Mouse (Mus musculus) MEL (cell line): ENCODE data around the gene Grb10. TPM values are rescaled to one million over a fixed set of nuclear protein-coding genes. Genes with fewer than 3 reads are reported as not detected.
A peak's percentile ranks its signal among the peaks of the same experiment; 100 is the strongest.

Source experiments
- DNase-seq: peaks from one replicate; pipeline ENCODE4 v3.0.0; 2011; ENCODE audit warnings: low read depth, low spot score
- H3K27ac ChIP-seq: 2 replicates; pipeline ENCODE4 v1.5.1; 2012; ENCODE audit warnings: low read depth, mild to moderate bottlenecking, control low read depth, low read length, moderate library complexity; ENCODE audit not compliant: control insufficient read depth
- H3K27me3 ChIP-seq, 2 experiments: fragments of 150-350 bp in 1 of 2; sonication (generic) in 1 of 2; 2 replicates each; pipeline ENCODE4 v1.6.1; 2012; ENCODE audit warnings: low read length in 2 of 2, mild to moderate bottlenecking in 2 of 2, improper control_type of control experiment in 1 of 2, moderate library complexity in 1 of 2; ENCODE audit not compliant: insufficient read depth in 2 of 2, control insufficient read depth in 1 of 2
- H3K36me3 ChIP-seq, 2 experiments: 2 replicates each; pipeline ENCODE4 v1.6.1; 2012 to 2014; ENCODE audit warnings: low read length in 2 of 2, improper control_type of control experiment in 1 of 2, inconsistent platforms in 1 of 2, mild to moderate bottlenecking in 1 of 2; ENCODE audit not compliant: insufficient read depth in 2 of 2, control insufficient read depth in 1 of 2
- H3K4me1 ChIP-seq, 2 experiments: fragments of 150-350 bp in 1 of 2; sonication (generic) in 1 of 2; 2 replicates each; pipeline ENCODE4 v1.6.1; 2012; ENCODE audit warnings: low read length in 2 of 2, improper control_type of control experiment in 1 of 2, mild to moderate bottlenecking in 1 of 2; ENCODE audit not compliant: insufficient read depth in 2 of 2, control insufficient read depth in 1 of 2
- H3K4me3 ChIP-seq, 2 experiments: fragments of 150-350 bp in 1 of 2; sonication (generic) in 1 of 2; 2 replicates each; pipeline ENCODE4 v1.5.1; 2012; ENCODE audit warnings: low read depth in 2 of 2, low read length in 2 of 2, mild to moderate bottlenecking in 2 of 2, moderate library complexity in 2 of 2, control low read depth in 1 of 2, improper control_type of control experiment in 1 of 2; ENCODE audit not compliant: control insufficient read depth in 1 of 2, insufficient read depth in 1 of 2
- H3K79me2 ChIP-seq: 2 replicates; pipeline ENCODE4 v1.6.1; 2012; ENCODE audit warnings: mild to moderate bottlenecking, low read length, moderate library complexity; ENCODE audit not compliant: control insufficient read depth, poor library complexity, insufficient read depth
- H3K9ac ChIP-seq: 2 replicates; pipeline ENCODE4 v1.6.1; 2012; ENCODE audit warnings: low read depth, mild to moderate bottlenecking, control low read depth, low read length, moderate library complexity; ENCODE audit not compliant: control insufficient read depth, poor library complexity, severe bottlenecking
- H3K9me3 ChIP-seq: fragments of 150-350 bp; sonication (generic); replicated peaks from 2 replicates; pipeline ENCODE4 v1.6.1; 2012; ENCODE audit warnings: mild to moderate bottlenecking, low read length, improper control_type of control experiment, moderate library complexity; ENCODE audit not compliant: insufficient read depth
- CHD1 ChIP-seq: IDR thresholded peaks from 2 replicates; pipeline ENCODE4 v1.6.1; 2012; ENCODE audit warnings: low read depth, mild to moderate bottlenecking, inconsistent platforms, low read length, improper control_type of control experiment
- CHD2 ChIP-seq: IDR thresholded peaks from 2 replicates; pipeline ENCODE4 v1.6.1; 2011; ENCODE audit warnings: low read length, improper control_type of control experiment
- CTCF ChIP-seq, 3 experiments: IDR thresholded peaks in 2 of 3; conservative IDR thresholded peaks in 1 of 3; 2 replicates each; pipeline ENCODE4 v1.5.1; 2011 to 2012; ENCODE audit warnings: low read length in 3 of 3, low read depth in 2 of 3, mild to moderate bottlenecking in 2 of 3, improper control_type of control experiment in 1 of 3, inconsistent platforms in 1 of 3, mixed read lengths in 1 of 3, moderate library complexity in 1 of 3; ENCODE audit not compliant: control insufficient read depth in 1 of 3, insufficient read depth in 1 of 3, poor library complexity in 1 of 3, severe bottlenecking in 1 of 3
- ELF1 ChIP-seq: IDR thresholded peaks from 2 replicates; pipeline ENCODE4 v1.6.1; 2014; ENCODE audit warnings: low read depth, mild to moderate bottlenecking, inconsistent platforms, low read length, improper control_type of control experiment, moderate library complexity
- EP300 ChIP-seq, 2 experiments: IDR thresholded peaks; 2 replicates each; pipeline ENCODE4 v1.6.1; 2011; ENCODE audit warnings: improper control_type of control experiment in 2 of 2, low read length in 2 of 2, low read depth in 1 of 2, mild to moderate bottlenecking in 1 of 2
- GABPA ChIP-seq: IDR thresholded peaks from 2 replicates; pipeline ENCODE4 v1.6.1; 2012; ENCODE audit warnings: low read depth, mild to moderate bottlenecking, inconsistent platforms, low read length, improper control_type of control experiment, moderate library complexity
- GATA1 ChIP-seq: IDR thresholded peaks from 2 replicates; pipeline ENCODE4 v1.6.1; 2011; ENCODE audit warnings: low read depth, low read length, improper control_type of control experiment
- JUND ChIP-seq: IDR thresholded peaks from 2 replicates; pipeline ENCODE4 v1.6.1; 2011; ENCODE audit warnings: low read depth, mild to moderate bottlenecking, improper control_type of control experiment, low read length
- MAX ChIP-seq: IDR thresholded peaks from 2 replicates; pipeline ENCODE4 v1.6.1; 2011; ENCODE audit warnings: low read length, improper control_type of control experiment
- MXI1 ChIP-seq: IDR thresholded peaks from 2 replicates; pipeline ENCODE4 v1.6.1; 2011; ENCODE audit warnings: mild to moderate bottlenecking, low read depth, low read length, improper control_type of control experiment
- MYB ChIP-seq: IDR thresholded peaks from 2 replicates; pipeline ENCODE4 v1.6.1; 2011; ENCODE audit warnings: mild to moderate bottlenecking, low read depth, low read length, improper control_type of control experiment
- MYC ChIP-seq: IDR thresholded peaks from 2 replicates; pipeline ENCODE4 v1.6.1; 2011; ENCODE audit warnings: low read depth, mild to moderate bottlenecking, low read length, improper control_type of control experiment, moderate library complexity
- NELFE ChIP-seq: IDR thresholded peaks from 2 replicates; pipeline ENCODE4 v1.6.1; 2011; ENCODE audit warnings: low read depth, low read length, improper control_type of control experiment
- NRF1 ChIP-seq: IDR thresholded peaks from 2 replicates; pipeline ENCODE4 v1.6.1; 2014; ENCODE audit warnings: low read depth, mild to moderate bottlenecking, inconsistent platforms, low read length, improper control_type of control experiment, moderate library complexity; ENCODE audit not compliant: poor library complexity, insufficient read depth, severe bottlenecking
- POLR2A ChIP-seq, 2 experiments: IDR thresholded peaks; 2 replicates each; pipeline ENCODE4 v1.6.1; 2011 to 2012; ENCODE audit warnings: low read length in 2 of 2, mild to moderate bottlenecking in 2 of 2, control low read depth in 1 of 2, improper control_type of control experiment in 1 of 2, low read depth in 1 of 2, moderate library complexity in 1 of 2; ENCODE audit not compliant: control insufficient read depth in 1 of 2, insufficient read depth in 1 of 2, poor library complexity in 1 of 2
- POLR2AphosphoS2 ChIP-seq: IDR thresholded peaks from 2 replicates; pipeline ENCODE4 v1.6.1; 2011; ENCODE audit warnings: low read length, improper control_type of control experiment
- POLR2AphosphoS5 ChIP-seq: IDR thresholded peaks from 2 replicates; pipeline ENCODE4 v1.6.1; 2012; ENCODE audit warnings: low read depth, borderline replicate concordance, mild to moderate bottlenecking, inconsistent platforms, low read length, moderate library complexity, mixed read lengths
- RCOR1 ChIP-seq: IDR thresholded peaks from 2 replicates; pipeline ENCODE4 v1.6.1; 2012; ENCODE audit warnings: low read depth, mild to moderate bottlenecking, inconsistent platforms, low read length, improper control_type of control experiment
- SIN3A ChIP-seq: IDR thresholded peaks from 2 replicates; pipeline ENCODE4 v1.6.1; 2012; ENCODE audit warnings: low read length, improper control_type of control experiment, inconsistent platforms
- TAL1 ChIP-seq: IDR thresholded peaks from 2 replicates; pipeline ENCODE4 v1.6.1; 2012; ENCODE audit warnings: mild to moderate bottlenecking, inconsistent platforms, low read length, moderate library complexity, mixed read lengths
- TBP ChIP-seq: IDR thresholded peaks from 2 replicates; pipeline ENCODE4 v1.8.0; 2011; ENCODE audit warnings: low read depth, low read length, improper control_type of control experiment
- TCF12 ChIP-seq: IDR thresholded peaks from 2 replicates; pipeline ENCODE4 v1.6.1; 2014; ENCODE audit warnings: low read depth, mild to moderate bottlenecking, inconsistent platforms, low read length, improper control_type of control experiment, moderate library complexity
- UBTF ChIP-seq: IDR thresholded peaks from 2 replicates; pipeline ENCODE4 v1.6.1; 2012; ENCODE audit warnings: low read depth, mild to moderate bottlenecking, inconsistent platforms, low read length, improper control_type of control experiment, moderate library complexity, borderline replicate concordance; ENCODE audit not compliant: insufficient read depth
- USF1 ChIP-seq: IDR thresholded peaks from 2 replicates; pipeline ENCODE4 v1.6.1; 2014; ENCODE audit warnings: low read depth, mild to moderate bottlenecking, inconsistent platforms, low read length, improper control_type of control experiment, moderate library complexity
- ZC3H11A ChIP-seq: IDR thresholded peaks from 2 replicates; pipeline ENCODE4 v1.6.1; 2012; ENCODE audit warnings: low read depth, mild to moderate bottlenecking, inconsistent platforms, low read length, improper control_type of control experiment
- ZKSCAN1 ChIP-seq: IDR thresholded peaks from 2 replicates; pipeline ENCODE4 v1.6.1; 2012; ENCODE audit warnings: low read depth, mild to moderate bottlenecking, inconsistent platforms, low read length, improper control_type of control experiment, moderate library complexity
- ZMIZ1 ChIP-seq: IDR thresholded peaks from 2 replicates; pipeline ENCODE4 v1.6.1; 2012; ENCODE audit warnings: low read depth, mild to moderate bottlenecking, inconsistent platforms, low read length, improper control_type of control experiment, moderate library complexity
- ZNF384 ChIP-seq: IDR thresholded peaks from 2 replicates; pipeline ENCODE4 v1.6.1; 2012; ENCODE audit warnings: low read depth, mild to moderate bottlenecking, inconsistent platforms, low read length, improper control_type of control experiment
- polyA plus RNA-seq, 2 experiments: library from polyadenylated mRNA; stranded (reverse) in 1 of 2; unstranded in 1 of 2; fragments of >175 nt in 1 of 2; fragments of >200 nt in 1 of 2; gene quantifications; 2 replicates each; pipeline versions ENCODE4 v1.2.1 to v1.2.4; 2012; ENCODE audit warnings: low replicate concordance in 2 of 2, low read depth in 1 of 2; ENCODE audit not compliant: insufficient read length in 2 of 2, insufficient read depth in 1 of 2, missing spikeins in 1 of 2
- total RNA-seq: library from RNA; depleted of rRNA; stranded (reverse); fragments of 300-350 nt; gene quantifications from 2 replicates; pipeline ENCODE4 v1.2.3, GENCODE M21; 2012

The Grb10 gene
- total and polyA plus RNA-seq, 3 experiments: not detected

DNA sequence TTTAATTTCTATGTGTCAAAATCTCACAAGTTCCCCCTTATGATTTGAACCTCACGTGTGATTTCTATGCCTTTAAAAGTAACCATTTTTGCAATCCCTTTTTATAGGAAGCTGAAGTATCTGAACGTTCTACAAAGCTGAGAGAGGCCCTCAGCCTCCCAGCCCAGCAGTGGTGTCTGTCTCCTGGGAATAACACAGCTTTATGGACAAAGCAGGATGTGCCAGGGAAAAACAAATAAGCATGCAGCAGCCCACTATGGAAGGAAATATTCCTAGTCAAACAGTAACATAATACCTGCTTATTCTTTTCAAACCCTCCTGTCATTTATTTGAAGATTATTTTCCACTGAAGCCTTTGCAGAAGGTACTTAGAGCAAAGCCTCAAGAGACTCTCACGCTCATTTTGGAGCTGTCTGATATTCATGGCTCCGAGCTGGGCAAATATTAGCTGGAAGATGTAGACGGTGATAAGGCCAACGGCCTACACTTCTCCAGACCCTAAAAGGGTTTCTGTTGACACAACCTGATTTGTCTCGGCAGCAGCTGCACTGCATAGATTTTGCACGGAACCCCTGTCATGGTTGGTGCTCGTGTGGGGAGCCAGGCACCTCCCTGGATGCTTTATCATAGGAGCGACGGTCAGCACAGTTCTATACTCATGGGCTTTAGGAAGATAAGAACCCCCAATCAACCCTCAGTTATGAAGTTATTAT, 153.8 kb downstream of the Grb10 start:
- Histone ChIP-seq H3K27me3 (peaks cover 0 to 6% of the 10 kb centered on the region in 2 experiments; a peak in 3 of 4 replicates), H3K4me1 (peaks cover 6 to 21% of the 10 kb centered on the region in 2 experiments), H3K79me2 (no peaks in the 10 kb centered on the region), H3K36me3 (peaks cover 0 to 19% of the 10 kb centered on the region in 2 experiments; a peak in 2 of 4 replicates), H3K4me3 (peak overlapping the region; percentile 8 to 21; a peak in 3 of 4 replicates), H3K9me3 (no peaks in the 10 kb centered on the region)
- DNase-seq: peak; percentile 48
- TF ChIP-seq POLR2AphosphoS5 (no peak), MXI1 (no peak), GATA1 (peak; percentile 56; the same call in 1 of the 2 replicates), ZC3H11A (no peak), MYC (no peak), ZKSCAN1 (no peak), ZNF384 (no peak), UBTF (no peak), ELF1 (no peak), NELFE (no peak), TAL1 (0 out of 2 replicates have a peak, but pooled peaks have one; percentile 20), MAX (no peak), ZMIZ1 (no peak), USF1 (no peak), TCF12 (peak; percentile 30; the same call in 1 of the 2 replicates), CHD1 (no peak), SIN3A (no peak), RCOR1 (no peak), POLR2AphosphoS2 (no peak), JUND (no peak), NRF1 (no peak), TBP (no peak), GABPA (no peak), EP300 (IDR thresholded peaks at IDR 0.05; ENCODE audit: low read depth in 1 of 2, low read length in 2 of 2) (peak in 1 of 2 experiments; percentile 40; a peak in 1 of 4 replicates), MYB (peak; percentile 29; the same call in 1 of the 2 replicates), POLR2A (IDR thresholded peaks at IDR 0.05; ENCODE audit: control insufficient read depth in 1 of 2, insufficient read depth in 1 of 2, low read depth in 1 of 2, low read length in 2 of 2, poor library complexity in 1 of 2) (no peak), CHD2 (no peak), CTCF (IDR thresholded peaks at IDR 0.05 in 2 of 3, conservative IDR thresholded peaks at IDR 0.05 in 1 of 3; ENCODE audit: control insufficient read depth in 1 of 3, insufficient read depth in 1 of 3, low read depth in 2 of 3, low read length in 3 of 3, poor library complexity in 1 of 3, severe bottlenecking in 1 of 3) (no peak)
- TF ChIP-seq, all 39 proteins: peak for 5
- Histone ChIP-seq H3K27ac (no peak overlapping the region), H3K9ac (no peak overlapping the region)
